Mouse (Mus musculus): ENCODE measurements around the gene Smyd4. TPM values are rescaled to one million over a fixed set of nuclear protein-coding genes. Genes with fewer than 3 reads are reported as not detected.
"Not testable (repeated sequence)": the region's sequence is repeated elsewhere in the genome, so short reads cannot be mapped to it uniquely, and the experiment has no call there.

Smyd4 gene
- total RNA-seq, 4 experiments from 2014 or later: 4.0 to 5.4 (median 4.7) TPM

DNA sequence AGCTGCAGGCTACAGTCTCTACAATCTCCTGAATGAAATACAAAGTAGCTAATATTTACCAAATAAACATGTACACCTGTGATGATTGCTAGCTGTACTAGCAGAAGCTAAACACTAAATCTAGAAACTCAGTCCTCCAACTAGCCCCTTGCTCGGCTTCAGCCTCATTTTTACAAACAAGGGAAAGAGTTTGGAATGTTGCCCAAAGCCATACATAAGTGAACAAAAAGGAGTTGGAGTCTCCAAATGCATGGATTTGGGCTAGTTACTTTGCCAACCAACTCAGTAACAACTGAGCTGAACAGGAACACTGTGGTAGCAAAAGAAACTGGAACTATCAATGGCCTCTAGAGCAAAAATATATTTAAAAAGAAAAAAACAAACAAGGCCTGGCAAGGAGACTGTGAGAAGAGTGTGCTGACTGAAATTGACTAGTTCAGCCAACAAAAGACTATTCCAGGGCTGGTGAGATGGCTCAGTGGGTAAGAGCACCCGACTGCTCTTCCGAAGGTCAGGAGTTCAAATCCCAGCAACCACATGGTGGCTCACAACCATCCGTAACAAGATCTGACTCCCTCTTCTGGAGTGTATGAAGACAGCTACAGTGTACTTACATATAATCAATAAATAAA is 1.6 kb upstream of the Smyd4 start:
- DNase-seq (ENCODE audit: low spot score in 2 of 2): no peak

DNA sequence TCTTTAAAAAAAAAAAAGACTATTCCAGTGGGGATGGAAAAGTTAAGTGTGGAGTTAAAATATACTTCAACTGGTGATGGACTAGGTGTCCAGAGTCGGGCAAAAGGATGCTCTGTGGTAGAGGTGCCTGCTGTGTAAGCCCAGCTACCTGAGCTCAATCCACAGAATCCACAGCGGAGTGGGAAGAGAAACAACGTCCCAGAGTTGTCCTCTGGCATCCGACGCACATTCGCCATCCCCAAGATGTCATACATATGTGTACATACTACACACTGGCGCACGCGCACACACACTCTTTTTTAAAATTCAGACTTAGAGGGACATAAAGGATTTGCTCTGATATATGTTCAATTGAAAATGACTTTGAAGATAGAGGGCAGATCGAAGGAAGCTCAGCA is 1.0 kb upstream of the Smyd4 start:
- no peak for DNase-seq (ENCODE audit: low spot score in 2 of 2)

DNA sequence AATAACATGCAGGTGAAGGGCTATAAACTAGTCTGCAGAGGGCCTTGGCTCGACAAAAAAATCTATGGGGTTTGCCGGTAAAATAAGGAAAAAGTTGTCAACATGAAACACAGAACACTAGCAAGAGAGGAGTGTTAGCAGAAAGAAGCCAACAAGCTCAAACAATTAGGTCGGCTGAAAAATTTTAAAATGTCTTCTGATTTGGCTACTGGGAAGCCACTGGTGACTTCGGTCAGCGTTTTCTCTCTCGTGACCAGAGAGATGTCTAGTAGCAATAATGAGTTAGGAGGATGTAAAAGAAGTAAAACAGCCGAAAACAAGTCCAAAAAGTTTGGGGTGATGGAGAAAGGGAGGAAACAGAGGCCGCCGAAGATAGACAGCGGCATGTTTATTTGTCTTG is 637 bp upstream of the Smyd4 start:
- no peak for DNase-seq (ENCODE audit: low spot score in 2 of 2)

DNA sequence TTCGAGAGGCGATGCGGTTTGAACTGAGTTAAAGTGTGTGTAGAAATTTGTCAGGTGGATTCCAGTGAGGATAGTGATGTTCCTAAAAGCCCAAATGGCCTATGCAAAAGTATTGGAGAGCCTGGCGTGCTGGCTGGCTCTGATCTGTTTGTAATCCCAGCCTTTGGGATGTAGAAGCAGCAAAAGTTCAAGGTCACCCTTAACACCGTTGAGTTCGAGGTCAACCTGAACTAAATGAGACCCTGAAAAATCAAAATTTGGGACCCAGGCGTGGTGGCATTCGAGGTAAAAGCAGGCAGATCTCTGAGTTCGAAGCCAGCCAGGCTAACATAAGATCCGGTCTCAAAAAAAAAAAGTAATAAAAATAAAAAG is 643 bp downstream of the Smyd4 start:
- no peak for DNase-seq (ENCODE audit: low spot score in 2 of 2)

DNA sequence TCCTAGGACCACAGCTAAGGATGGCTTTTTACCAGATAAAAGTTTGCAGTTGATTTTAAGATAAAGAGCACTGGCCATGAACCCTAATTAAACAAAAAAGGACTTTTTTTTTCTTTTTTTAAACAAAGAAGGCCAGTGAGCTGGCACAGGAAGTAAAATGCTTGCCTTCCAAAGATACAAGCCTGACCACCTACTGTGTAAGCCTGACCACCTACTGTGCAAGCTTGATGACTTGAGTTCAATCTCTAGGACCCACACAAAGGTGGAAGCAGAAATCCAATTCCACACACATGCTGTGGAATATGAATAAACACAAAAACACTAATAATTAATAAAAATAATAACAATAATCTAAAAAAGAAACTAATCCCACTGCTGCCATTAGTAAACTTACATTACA is 3.0 kb downstream of the Smyd4 start:
- no peak for DNase-seq (ENCODE audit: low spot score in 2 of 2)

DNA sequence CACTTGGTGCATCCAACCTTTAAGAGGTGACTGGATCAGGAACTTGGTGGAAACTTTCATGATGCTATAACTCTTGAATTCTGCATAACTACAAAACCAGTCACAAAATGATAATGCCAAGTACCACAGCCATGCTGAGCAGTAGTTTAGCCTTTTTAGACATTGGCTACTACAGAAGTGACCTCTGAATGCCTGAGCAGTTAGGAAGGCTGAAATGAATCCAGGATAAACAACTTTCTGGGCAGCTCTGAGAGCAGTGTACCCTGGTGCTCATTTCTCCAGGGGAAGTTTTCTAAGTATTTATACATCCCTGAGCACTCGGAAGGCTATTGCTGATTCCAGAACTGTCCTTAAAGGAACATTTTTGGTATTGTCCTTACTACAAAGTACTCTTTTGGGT is 7.2 kb downstream of the Smyd4 start:
- DNase-seq (ENCODE audit: low spot score in 2 of 2): no peak

DNA sequence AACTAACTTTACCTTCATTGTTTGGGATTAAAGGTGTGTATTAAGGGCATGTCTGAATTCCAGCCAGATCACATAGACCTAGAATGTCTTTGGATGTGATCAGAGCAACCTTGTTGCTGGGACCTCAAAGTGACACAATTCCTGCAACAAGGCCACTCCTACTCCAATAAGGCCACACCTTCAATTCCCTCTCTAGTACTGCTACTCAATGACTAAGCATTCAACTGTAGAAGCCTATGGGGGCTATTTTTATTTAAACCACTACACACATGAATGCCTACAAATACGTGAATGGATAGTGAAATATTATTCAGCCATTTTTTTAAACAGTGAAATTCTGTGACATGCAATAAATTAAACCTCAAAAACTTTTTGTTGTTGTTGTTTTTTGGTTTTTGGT is 28.9 kb downstream of the Smyd4 start:
- no peak for DNase-seq (ENCODE audit: low spot score in 2 of 2)

DNA sequence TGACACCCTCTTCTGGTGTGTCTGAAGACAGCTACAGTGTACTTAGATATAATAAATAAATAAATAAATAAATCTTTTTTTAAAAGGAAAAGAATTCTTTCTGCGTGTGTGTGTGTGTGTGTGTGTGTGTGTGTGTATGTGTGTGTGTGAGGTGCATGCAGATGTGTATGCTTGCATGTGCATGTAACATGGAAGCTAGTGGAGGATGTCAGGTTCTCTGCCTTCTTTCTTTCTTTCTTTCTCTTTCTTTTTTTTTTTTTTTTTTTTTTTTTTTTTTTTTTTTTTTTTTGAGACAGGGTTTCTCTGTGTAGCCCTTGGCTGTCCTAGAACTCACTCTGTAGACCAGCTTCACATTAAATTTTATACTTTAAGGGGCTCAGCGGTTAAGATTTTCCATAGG is 30.6 kb downstream of the Smyd4 start:
- not testable (repeated sequence) for DNase-seq (ENCODE audit: low spot score in 2 of 2)

DNA sequence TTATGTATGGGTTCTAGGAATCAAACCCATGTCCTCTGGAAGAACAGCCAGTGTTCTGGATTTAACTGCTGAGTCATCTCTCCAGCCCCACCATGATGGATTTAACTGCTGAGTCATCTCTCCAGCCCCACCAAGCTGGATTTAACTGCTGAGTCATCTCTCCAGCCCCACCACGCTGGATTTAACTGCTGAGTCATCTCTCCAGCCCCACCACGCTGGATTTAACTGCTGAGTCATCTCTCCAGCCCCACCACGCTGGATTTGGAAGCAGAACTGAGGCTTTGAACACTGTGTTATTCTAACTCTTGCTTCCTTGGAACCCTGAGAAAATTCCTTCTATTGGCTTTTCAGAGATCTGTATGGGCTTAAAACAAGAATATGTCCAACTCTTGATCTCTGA is 35.3 kb downstream of the Smyd4 start:
- DNase-seq (ENCODE audit: low spot score in 2 of 2): not testable (repeated sequence)

DNA sequence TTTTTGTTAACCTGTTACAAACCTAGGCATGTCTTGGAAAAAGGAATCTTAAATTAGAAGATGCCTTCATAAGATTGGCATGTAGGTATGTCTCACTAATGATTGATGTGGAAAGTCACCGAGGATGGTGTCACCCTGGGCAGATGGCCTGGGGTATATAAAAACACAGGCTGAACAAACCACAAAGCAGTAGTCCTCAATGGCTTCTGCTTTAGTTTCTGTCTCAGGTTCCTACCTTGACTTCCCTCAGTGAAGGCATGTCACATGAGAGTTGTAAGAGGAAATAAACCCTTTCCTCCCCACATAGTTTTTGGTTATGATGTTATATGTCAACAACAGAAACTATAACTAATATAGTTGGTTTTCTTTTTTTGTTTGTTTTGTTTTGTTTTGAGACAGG is 47.4 kb downstream of the Smyd4 start:
- DNase-seq (ENCODE audit: low spot score in 2 of 2): no peak

DNA sequence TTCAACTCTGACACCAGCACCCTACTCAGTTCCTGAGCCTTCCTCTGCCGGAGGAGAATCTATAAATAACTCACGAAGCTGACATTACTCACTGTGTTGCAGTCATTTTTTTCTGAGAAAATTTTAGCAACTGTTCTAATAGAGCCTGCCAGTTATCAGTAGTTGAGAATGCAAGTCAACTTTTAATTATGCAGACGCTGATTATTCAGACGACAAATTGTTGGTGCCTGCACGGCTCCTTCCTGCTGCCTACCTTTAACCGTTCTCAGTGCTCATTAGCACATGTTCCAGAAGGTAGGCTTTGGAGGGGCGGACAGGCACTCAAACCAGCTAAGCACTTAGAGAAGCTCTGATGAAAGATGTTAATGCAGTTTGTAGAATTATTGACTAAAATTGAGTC is 49.2 kb downstream of the Smyd4 start:
- no peak for DNase-seq (ENCODE audit: low spot score in 2 of 2)

DNA sequence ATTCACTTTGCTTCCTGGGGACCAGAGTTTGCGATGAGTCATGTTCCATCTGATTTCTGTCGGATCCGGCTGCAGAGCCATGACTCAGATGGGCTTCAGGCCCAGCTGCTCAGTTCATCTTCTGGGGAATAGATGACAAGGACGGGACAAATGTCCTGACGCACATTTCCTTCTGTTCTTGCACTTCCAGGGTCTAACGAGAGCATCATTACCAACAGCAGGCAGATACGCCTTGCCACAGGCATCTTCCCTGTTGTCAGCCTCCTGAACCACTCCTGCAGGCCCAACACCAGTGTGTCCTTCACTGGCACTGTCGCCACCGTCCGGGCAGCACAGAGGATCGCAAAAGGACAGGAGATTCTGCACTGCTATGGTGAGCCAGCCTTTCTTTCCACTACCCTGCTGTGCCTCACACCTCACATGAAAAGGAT is 51.2 kb downstream of the Smyd4 start:
- no peak for DNase-seq (ENCODE audit: low spot score in 2 of 2)

DNA sequence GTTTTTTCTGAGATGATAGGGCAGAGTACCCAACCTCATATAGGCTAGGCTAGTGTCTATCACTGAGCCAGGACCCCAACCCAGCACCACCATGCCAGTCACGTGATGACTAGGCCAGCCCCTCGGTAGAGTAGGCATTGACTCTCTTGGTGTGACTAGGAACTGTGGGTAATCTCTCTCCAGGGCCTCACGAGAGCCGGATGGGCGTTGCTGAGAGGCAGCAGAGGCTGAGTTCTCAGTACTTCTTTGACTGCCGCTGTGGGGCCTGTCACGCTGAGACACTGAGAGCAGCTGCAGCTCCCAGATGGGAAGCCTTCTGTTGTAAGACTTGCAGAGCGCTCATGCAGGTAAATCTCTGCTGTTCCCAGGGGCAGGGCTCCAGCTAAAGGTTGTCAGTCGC is 51.9 kb downstream of the Smyd4 start:
- no peak for DNase-seq (ENCODE audit: low spot score in 2 of 2)

DNA sequence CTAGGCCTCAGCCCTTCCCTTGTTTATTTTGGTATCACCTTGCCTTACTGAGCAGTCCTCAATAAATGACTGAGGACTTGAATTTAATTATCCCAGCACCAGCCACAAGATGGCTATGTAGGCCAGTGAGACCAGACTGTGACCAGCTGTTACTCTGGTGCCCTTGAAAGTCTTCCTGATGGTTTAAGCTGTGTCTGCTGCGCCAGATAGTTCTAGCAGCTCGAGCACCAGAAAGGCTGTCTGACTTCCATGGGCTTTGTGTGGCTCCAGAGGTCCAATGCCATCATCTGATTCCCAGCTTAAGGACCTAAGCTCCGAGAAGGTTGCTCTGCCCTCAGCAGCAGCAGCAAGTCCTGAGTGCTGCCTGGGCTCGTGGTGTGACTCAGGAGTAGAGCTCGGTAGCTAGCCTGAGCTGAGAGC is 54.0 kb downstream of the Smyd4 start:
- DNase-seq (ENCODE audit: low spot score in 2 of 2): no peak

DNA sequence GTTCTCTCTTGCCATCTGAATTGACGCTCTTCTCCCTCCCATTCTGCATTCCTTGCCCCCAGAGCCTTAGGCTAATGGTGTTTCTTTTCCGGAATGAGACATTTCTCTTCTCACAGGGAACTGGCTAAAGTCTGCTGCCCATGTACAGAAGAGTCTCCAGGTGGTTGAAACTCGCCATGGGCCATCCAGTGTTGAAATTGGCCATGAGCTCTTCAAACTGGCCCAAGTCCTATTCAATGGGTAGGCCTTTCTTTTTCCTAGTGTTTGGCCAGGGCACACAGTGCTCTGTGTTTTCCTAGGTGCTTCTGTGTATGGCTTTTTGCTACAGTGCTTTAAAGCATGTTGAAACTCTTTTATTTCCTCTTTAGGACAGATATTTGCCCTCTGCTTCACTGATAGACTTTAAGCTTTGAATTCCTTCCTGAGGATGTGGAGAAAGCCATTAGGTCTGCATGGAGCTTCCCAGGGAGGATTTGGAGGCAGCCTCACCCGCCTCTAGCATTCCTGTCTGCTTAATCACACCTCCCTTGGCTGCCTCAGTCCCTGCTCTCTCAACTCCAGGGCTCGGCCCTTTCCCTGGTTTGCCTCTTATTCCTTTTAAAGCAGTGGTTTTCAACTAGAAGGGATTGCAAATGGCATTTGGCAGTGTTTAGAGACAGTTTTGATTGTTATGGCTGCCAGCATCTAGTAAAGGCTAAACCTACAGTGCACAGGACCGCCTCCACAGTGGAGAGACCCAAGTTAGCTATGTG is 55.2 kb downstream of the Smyd4 start:
- DNase-seq (ENCODE audit: low spot score in 2 of 2): peak; percentile 33 to 51

DNA sequence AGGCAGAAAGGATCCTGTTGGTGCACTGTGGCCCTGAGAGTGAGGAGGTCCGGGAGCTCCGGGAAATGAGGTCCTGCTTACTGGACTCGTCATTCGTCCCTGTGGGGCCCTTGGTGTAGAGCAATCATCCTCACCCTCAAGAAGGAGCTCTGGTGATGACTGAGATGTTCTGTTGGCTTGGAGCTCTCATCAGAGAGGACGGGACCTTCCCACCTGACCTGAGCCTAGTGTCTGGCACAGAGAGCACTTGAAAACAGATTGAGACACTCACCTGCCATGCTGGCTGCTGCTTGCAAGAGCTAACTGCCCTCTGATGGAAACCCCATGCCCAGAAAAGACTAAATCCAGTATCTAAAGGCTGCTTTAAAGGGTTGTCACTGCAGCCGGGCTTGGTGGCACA is 56.6 kb downstream of the Smyd4 start:
- no peak for DNase-seq (ENCODE audit: low spot score in 2 of 2)

DNA sequence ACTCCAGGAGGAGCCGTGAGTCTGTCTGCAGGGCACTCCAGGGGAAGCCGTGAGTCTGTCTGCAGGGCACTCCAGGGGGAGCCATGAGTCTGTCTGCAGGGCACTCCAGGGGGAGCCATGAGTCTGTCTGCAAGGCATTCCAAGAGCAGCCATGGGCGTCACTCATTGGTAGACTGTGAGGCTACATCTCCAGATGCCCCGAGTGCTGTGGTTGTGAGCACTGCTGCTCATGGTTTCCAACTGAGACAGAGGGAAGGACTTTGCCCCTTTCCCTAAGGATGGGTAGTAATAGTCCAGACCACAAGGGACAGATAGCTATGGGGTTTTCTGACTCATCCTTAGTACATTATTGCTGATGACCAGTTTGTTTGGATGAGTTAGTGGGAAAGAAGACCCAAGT is 57.9 kb downstream of the Smyd4 start:
- DNase-seq (ENCODE audit: low spot score in 2 of 2): no peak

DNA sequence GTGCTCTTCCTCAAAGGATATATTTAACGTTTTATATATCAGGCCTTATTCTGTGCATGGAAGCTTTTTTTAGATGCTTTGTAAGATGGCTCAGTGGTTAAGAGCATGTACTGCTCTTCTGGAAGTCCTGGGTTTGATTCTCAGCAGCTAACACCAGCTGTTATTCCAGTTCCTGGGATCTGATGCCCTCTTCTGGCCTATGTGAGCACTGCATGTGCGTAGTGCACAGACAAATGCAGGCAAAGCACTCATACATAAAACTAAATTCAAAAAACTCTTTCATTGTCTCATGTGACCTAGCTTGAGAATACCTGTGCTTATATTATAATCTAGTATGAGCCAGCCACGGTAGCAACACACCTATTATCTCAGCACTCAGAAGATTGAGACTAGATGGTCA is 58.6 kb downstream of the Smyd4 start:
- no peak for DNase-seq (ENCODE audit: low spot score in 2 of 2)

DNA sequence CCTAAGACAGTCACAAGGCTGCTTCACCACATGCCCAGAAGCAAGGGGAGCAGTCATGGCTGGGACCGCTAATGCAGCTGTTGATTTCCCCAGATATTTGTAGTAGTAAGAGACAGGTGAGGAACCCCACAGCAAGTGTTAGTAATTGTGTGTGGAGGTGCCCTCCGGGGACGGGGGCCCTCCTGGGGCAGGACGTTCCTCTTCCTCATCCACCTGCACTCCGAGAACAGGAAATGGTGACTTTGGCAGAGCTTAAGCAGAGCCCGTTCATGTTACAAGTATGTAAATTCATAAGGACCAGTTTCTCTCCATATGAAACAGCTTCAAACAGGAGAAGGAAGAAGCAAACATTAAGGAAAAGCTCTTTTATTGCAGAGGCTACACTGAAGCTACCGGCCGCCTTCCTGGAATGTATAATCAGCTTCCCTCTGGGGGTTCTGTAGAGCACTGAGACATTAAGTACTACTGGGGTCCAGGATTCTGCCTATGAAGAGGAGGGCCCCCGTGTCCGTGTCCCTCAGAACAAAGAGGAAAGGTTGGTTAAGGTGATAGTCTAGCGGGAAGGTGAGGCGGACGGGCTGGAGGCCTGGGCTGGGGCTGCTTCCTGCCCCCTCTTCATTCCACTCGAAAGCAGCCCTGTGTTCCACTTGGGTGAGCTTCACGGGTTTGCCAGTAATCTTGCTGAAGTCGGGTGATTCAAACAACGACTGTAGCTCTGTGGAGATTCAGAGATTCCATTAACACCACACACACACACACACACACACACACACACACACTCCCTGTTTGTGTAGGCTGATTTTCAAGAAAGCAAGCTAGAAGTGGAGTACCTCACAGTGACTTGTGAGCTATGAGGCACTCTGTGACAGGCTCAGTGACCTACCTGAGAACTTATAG is 61.7 kb downstream of the Smyd4 start:
- no peak for DNase-seq (ENCODE audit: low spot score in 2 of 2)

DNA sequence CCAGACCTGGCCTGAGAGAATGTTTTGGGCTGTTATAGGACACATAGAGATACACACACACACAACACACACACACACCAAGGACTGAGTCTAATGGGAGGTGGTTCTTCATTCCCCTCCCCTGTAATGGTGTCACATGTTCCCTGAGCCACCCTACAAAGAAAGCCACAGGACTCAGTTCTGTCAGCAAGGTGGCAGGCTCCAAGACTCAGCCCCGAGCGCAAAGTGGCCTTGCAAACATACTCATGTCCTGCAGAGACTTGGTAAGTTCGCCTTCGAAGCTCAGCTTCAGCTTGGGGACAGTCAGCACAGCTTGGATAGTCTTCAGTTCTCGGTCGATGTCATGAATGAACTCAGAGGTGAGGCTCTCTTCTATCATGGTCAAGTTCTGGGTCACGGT is 62.4 kb downstream of the Smyd4 start:
- no peak for DNase-seq (ENCODE audit: low spot score in 2 of 2)

DNA sequence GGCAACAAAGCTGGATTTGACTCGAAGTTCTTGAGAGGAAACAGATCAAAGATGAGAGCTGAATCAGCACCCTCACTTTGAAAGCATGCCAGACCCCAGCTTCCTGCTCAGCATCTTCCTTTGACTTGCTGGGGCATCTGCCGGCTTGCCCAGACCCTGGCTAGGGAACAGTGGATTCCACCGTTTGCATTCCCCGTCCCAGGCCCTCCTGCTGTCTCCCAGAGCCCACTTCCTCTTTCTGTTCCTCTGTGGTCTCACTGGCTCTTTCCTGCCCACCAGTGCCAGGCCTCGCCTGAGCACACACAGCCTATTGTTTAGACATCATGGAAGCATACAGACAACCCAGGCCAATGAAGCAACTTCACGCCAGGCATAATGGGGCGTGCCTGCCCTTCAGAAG is 66.9 kb downstream of the Smyd4 start:
- no peak for DNase-seq (ENCODE audit: low spot score in 2 of 2)

DNA sequence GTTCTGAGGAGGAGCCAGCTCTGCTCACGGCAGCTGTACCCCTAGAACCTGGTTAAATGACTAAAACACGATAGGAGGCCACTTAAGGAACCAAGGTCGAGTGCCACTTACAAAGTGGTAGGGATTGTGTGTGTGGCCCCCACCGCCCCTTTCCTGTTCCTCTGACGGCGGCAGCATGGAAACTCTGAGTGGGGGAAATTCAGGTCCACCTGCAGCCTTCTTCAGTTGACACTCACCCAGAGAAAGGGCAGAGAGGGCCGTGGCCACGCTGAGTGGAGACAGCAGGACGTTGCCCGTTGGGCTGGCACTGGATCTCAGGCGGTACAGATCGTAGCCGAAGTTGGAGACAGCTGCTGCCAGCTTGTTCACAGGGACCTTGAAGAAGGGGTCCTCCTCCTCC is 67.8 kb downstream of the Smyd4 start:
- no peak for DNase-seq (ENCODE audit: low spot score in 2 of 2)

Measured in gastrocnemius, adult 8-10 months (tissue).